Mouse (Mus musculus) cerebellum, adult 11-12 months (tissue): ENCODE data around the gene Sema4d.
"Not testable (repeated sequence)": the region's sequence is repeated elsewhere in the genome, so short reads cannot be mapped to it uniquely, and the experiment has no call there.

ENCODE experiments used
- DNase-seq: peaks from one replicate; pipeline ENCODE4 v3.0.0; 2022

Gene Sema4d

DNA sequence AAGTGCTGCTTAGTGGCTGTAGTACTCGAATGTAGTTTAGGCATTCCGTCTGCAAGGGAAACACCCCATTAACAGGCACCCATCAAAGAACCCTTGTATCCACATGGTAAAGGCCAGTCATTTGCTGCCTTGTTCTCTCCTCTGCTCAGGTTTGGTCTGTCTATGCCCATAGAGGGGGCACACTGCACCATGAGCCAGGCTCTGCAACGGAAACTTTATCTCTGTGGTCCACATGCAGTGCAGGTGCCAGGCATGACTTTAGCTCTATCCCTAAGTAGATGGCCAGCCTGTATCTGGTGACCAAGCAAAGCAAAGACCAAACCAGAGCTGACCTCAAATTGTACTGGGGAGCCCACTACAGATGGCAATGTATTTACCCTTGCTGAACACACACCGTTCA, 73.0 kb downstream of the Sema4d start:
- no peak for DNase-seq

- DNase-seq, result no peak
These were observed 74.3 kb downstream of the Sema4d start for GRCm38 (mm10) chr13:51719256-51719655.

DNA sequence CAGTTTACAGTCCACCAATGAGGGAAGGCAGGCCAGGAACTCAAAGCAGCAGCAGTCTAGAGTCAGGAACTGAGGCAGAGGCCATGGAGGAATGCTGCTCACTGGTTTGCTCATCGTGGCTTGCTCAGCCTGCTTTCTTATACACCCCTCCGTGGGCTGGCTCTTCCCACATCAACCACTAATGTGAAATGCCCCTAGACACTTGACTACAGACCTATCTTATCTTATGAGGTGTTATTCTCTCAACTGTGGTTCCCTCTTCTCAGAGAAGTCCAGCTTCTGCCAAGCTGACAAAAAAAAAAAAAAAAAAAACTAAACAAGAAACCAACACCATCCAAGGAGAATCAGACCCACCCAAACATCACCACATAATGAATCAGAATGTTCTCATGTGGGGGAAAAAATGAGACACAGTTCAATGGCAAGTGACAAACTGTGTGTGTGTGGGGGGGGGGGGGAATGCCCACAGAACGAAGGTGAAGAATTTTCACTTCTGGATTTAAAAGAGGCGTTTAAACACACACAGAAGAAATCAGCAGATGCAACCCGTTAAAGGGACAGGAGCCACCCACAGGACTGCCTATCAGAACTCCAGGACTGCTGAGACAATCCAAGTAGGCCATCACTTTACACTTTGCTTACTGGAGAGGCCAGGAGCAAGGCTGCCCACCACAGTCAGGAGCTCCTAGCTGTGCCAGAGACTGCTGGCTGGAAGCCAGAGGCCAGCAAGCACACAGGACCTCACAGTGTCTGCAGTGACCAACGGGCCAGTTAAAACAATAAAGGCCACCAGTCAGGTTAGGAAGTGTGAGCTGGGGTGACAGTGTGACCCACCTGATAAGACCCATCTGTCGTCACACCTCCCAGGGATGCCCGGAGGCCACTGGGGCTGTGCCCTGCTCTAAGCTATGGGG, 76.9 kb downstream of the Sema4d start:
- peak; percentile 81 for DNase-seq

GRCm38 (mm10) chr13:51712022-51712421, 81.5 kb downstream of the Sema4d start:
- no peak for DNase-seq

- no peak for DNase-seq
These were observed 82.8 kb downstream of the Sema4d start for GRCm38 (mm10) chr13:51710738-51711137.

- DNase-seq, result no peak
These were observed 87.4 kb downstream of the Sema4d start for GRCm38 (mm10) chr13:51705882-51706854.

GRCm38 (mm10) chr13:51703893-51704292, 89.7 kb downstream of the Sema4d start:
- no peak for DNase-seq

GRCm38 (mm10) chr13:51698318-51698717, 95.2 kb downstream of the Sema4d start:
- DNase-seq, result no peak

- no peak for DNase-seq
These were observed 95.7 kb downstream of the Sema4d start for GRCm38 (mm10) chr13:51697897-51698296.

GRCm38 (mm10) chr13:51697455-51697854, 96.1 kb downstream of the Sema4d start:
- no peak for DNase-seq

GRCm38 (mm10) chr13:51696481-51696880, 97.1 kb downstream of the Sema4d start:
- no peak for DNase-seq

DNA sequence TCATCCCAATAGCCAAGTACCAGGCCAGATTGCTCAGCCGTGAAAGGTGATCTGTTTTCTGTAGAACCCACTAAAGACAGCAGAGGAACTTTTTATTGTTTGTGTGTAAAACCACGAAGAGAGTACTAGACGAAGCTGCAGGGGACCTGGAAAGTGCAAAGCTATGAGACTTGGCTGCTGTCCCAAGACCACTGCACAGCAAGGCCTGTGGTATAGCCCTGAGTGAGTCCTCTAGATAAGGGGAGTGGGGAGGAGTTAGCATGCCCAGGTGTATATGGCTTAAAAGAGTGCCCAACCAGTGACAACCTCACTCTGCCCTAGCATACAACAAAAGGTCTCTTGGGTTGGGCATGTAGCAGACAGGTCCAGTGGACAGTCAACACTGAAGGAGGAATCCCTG, 104.9 kb downstream of the Sema4d start:
- DNase-seq, result no peak

DNA sequence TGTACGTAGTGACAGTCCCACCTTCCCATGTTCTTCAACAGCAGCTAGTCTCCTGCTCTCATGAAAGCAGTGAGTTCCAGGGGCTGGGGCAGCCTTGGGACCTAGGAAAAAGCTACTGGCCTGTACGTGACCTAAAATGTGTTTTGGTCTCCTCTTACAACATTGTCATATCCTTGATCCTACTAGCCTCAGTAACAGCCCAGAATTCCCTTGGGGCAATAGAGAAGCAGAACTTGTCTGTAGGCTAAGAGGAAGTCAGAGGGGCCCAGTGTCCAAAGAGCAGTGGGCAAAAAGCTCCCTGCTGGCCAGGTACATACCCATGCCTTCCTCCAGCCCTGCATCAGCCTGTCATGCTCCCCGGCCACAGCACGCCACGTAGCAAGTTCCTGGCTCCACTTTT, 106.6 kb downstream of the Sema4d start:
- no peak for DNase-seq

DNA sequence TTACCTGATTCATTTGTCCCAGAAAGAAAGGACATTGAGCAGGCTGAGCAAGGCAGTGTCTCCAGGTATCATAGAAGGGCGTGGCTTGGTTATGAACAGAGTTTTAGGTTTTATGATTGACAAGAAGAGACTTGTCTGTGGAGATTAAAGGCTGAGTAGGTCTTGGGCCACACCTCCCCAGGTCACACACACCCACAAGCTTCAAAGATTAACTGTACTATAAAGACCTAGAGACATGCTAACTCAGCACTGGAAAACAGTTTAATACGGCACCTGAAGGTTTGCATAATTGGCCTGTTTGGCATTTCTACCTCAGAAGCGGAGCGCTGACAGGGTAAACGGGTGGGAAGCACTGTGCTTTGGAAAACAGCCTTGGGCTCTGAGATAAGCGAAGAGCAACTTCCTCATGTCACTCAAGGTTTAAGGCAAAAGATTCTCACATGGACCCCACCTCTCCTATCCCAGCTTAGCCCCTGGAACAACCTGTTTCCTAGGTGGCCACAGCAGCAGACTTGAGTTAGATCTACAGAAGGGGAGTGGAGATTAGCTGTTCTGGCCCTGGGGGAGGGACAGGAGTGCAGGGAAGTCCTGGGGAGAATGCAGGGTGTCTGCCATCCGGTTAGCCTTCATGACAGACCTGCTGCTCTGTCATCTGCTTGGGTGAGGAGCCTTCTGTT, 108.1 kb downstream of the Sema4d start:
- no peak for DNase-seq

GRCm38 (mm10) chr13:51681634-51682033, 111.9 kb downstream of the Sema4d start:
- DNase-seq, result no peak

GRCm38 (mm10) chr13:51681076-51681475, 112.5 kb downstream of the Sema4d start:
- DNase-seq, result no peak

DNA sequence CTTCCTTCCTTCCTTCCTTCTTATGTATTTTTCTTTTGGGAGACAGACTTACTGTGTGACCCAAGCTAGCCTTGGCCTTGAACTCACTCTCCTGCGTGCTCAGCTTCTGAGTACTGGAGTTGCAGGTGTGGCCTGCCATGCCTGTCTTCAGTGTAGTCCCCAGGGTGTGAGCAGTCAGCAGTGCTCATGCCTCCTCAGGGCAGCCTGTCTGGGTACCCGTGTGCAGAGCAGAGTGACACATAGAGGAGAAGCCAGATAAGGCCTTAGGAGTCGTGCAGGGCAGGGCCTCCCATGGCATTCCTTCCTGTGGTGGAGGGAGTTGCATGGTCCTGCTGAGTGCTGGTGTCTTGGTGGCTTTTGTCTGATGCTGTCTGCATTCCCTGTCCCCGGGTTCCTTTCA, 114.2 kb downstream of the Sema4d start:
- no peak for DNase-seq

DNA sequence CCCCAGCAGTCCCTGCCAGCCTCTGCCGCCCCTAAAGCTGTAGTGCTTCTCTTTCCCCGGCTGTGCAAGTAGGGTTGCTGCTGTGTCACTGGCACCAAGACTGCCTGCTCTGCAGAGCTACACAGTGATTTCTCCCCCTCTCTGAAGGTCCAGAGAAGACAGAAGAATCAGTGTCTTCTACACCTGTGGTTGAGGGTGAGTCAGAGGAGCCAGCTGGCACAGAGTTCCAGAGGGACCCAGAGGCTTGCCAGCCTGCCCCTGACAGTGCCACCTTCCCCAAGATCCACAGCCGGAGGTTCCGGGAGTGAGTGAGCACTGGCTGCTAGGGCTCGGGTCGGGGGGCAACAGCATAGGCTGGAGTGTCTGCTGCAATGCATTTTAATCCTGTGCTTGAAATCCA, 114.9 kb downstream of the Sema4d start:
- no peak for DNase-seq

- DNase-seq, result no peak
These were observed 115.8 kb downstream of the Sema4d start for GRCm38 (mm10) chr13:51677630-51678185.

- no peak for DNase-seq
These were observed 116.5 kb downstream of the Sema4d start for GRCm38 (mm10) chr13:51677041-51677440.

DNA sequence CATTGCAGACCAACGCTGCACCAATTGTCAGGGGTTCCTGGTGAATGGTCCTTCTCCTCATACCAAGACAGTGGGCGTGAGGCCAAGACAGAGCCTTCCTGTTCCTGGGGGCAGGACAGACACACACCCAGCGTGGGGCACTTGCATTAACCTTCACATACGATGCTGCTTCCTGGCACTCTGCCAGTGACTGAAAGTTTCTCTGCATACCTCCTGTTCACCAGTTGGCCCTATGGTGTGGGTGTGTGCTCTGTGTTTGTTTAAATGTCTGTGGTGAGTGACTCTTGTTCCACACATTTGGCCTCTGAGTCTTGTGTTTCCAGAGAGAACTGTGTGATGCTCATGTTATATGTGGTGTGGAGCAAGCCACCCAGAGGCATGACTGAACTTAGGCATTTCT, 116.9 kb downstream of the Sema4d start:
- DNase-seq, result no peak

DNA sequence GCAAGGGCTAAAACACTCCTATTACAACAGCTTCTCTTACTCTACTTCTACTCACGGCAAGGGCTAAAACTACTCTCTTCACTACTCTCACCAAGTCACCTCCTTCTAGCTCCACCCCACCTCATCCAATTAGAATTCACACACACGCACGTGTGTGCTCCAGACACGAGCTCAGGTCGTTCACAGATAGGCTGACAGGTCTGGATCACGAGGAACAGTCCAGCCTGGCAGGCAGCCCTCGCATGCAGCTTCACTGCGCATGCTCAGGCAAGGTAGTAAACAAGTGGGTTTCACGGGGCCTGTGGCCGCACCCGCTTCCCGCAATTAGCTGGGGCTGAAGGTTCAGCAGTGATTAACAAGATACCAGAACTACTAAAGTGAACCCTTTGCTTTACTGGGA, 125.4 kb downstream of the Sema4d start:
- DNase-seq, result not testable (repeated sequence)

DNA sequence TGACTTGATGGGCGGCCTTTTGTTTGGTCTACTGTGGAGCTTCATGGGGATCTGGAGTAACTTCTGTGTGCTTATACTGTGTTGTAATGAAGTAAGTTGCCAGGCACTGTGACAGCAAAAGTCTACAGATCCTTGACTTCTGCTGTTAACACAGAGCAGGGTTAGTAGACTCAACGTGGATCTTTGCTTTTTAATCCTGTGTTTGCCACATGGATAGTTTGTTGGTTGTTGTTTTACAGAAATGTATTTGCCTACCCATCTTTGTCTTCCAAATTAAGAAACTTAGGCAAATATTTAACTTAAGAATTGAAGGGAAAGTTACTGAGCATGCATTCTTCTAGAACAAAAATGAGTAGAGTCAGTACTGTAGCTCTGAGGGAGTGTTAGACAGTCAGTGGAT, 130.0 kb downstream of the Sema4d start:
- no peak for DNase-seq
